Mouse (Mus musculus): ENCODE data around the gene Ttc19. TPM values are rescaled to one million over a fixed set of nuclear protein-coding genes. Genes with fewer than 3 reads are reported as not detected.
"Not testable (repeated sequence)": the region's sequence is repeated elsewhere in the genome, so short reads cannot be mapped to it uniquely, and the experiment has no call there.

Gene Ttc19
- polyA plus RNA-seq, 1 experiment from 2014 or later: 42.7 TPM

DNA sequence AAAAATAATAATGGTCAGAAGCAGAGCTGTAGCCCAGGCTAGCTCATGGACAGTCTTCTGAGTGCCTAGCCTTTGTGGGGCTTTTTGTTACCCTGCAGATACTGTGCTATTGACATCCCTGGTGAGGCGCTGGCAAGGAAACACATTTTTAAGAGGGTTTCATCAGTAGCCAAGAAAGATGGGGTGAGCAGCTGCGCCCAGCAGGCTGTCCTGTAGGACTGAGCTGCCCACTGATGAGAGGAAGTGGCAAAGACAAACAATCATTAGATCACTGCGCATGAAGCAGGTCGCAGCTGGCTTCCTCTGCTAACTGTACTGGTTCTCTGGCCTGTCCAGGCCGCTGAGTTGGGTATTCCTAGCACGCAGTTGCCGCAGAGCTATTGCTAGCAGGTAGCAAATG lies 17.7 kb upstream of the Ttc19 start:
- H3K27ac ChIP-seq (replicated peaks): peak overlapping the region; percentile 24; the same call in 1 of the 2 replicates
- no peak overlapping the region for H3K4me3 ChIP-seq
- H3K9me3 ChIP-seq: no peaks in the 10 kb centered on the region
- no peaks in the 10 kb centered on the region; the same call in 1 of the 2 replicates for H3K27me3 ChIP-seq
- peaks cover 31% of the 10 kb centered on the region for H3K4me1 ChIP-seq (replicated peaks)
- no peak overlapping the region for H3K4me2 ChIP-seq
- WGBS: 60% methylated on average over 7 of the region's 7 CpGs
- no peak for ATAC-seq (ENCODE audit: low read depth)
- H3K36me3 ChIP-seq: no peaks in the 10 kb centered on the region
- H3K9ac ChIP-seq: no peak overlapping the region

DNA sequence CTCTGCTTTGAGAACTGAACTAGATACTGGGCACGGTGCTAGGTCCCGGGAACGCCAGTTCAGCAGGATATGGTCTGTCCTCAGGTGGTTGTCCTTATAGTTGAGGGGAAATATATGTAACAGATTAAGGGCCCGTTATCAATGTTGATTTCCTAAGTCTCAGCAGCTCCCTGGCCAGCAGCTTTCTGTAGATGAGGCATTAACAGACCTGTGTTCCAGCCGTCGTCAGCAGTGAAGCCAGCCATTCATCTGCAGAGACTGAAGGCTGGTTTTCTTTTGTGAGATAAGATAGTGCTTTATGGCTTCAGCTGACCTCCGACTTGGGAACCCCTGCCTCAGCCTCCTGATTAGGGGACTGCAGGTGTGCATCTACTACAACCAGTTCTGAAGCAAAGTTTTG lies 17.3 kb upstream of the Ttc19 start:
- H3K36me3 ChIP-seq: no peaks in the 10 kb centered on the region
- no peak for ATAC-seq (ENCODE audit: low read depth)
- no peak overlapping the region for H3K4me3 ChIP-seq
- H3K4me2 ChIP-seq: no peak overlapping the region
- H3K27me3 ChIP-seq: no peaks in the 10 kb centered on the region; the same call in 1 of the 2 replicates
- WGBS: 48% methylated on average over 7 of the region's 7 CpGs
- peak overlapping the region; percentile 24; the same call in 1 of the 2 replicates for H3K27ac ChIP-seq (replicated peaks)
- peaks cover 31% of the 10 kb centered on the region for H3K4me1 ChIP-seq (replicated peaks)
- no peaks in the 10 kb centered on the region for H3K9me3 ChIP-seq
- H3K9ac ChIP-seq: no peak overlapping the region

- H3K4me1 ChIP-seq (replicated peaks): peaks cover 31% of the 10 kb centered on the region
- H3K36me3 ChIP-seq: no peaks in the 10 kb centered on the region
- ATAC-seq (ENCODE audit: low read depth): no peak
- no peaks in the 10 kb centered on the region; the same call in 1 of the 2 replicates for H3K27me3 ChIP-seq
- H3K9me3 ChIP-seq: no peaks in the 10 kb centered on the region
- H3K4me2 ChIP-seq: no peak overlapping the region
- no peak overlapping the region for H3K9ac ChIP-seq
- 0 out of 2 replicates have a peak overlapping the region, but pooled peaks have one; percentile 1 for H3K27ac ChIP-seq (replicated peaks)
- 51% methylated on average over 7 of the region's 7 CpGs for WGBS
- no peak overlapping the region for H3K4me3 ChIP-seq
These were observed 15.6 kb upstream of the Ttc19 start for GRCm38 (mm10) chr11:62265642-62266041.

DNA sequence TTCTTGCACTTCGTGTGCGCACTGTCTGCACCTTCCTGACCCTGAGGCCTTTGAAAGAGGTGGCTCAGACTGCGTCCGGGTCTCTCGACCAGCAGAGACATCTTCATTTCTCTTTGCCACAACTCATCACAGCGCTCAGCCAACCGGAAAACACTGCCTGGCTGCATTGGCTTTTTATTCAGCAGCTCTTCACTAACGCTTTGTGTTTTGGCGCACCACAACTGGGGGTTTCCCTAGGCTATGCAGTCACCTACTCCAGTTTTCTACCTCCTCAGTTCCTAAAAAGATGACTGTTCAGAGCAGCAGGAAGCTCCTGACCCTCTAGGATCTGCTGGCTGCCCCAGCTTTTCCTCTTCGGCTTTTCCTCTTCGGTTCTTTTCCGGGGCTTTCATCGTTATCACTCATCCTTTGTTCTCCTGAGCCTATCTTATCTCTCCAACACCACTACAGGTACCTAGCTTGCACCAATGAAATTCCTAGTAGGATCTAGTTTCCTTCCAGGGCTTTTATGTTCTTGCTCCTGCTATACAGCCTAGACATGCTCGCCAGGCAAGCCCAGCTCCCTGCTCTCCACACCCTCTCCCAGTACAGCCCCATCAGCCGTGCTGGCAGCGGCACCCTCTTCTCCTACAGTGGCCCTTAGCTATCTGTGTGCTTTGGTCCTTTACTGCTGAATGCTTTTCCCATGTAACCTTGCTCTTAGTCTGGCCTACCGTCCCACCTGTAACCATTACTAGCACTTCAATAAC lies 14.6 kb upstream of the Ttc19 start:
- no peak for ATAC-seq (ENCODE audit: low read depth)
- H3K4me3 ChIP-seq: no peak overlapping the region
- H3K4me2 ChIP-seq: no peak overlapping the region
- H3K9me3 ChIP-seq: no peaks in the 10 kb centered on the region
- peaks cover 33% of the 10 kb centered on the region for H3K4me1 ChIP-seq (replicated peaks)
- H3K36me3 ChIP-seq: no peaks in the 10 kb centered on the region
- H3K27ac ChIP-seq (replicated peaks): peak overlapping the region; percentile 3; the same call in 1 of the 2 replicates
- no peaks in the 10 kb centered on the region; the same call in 1 of the 2 replicates for H3K27me3 ChIP-seq
- H3K9ac ChIP-seq: no peak overlapping the region
- WGBS: 55% methylated on average over 17 of the region's 17 CpGs

GRCm38 (mm10) chr11:62268381-62268780 lies 12.9 kb upstream of the Ttc19 start:
- Histone ChIP-seq H3K4me1 (replicated peaks) (peaks cover 33% of the 10 kb centered on the region), H3K36me3 (no peaks in the 10 kb centered on the region), H3K4me2 (no peak overlapping the region), H3K27me3 (no peaks in the 10 kb centered on the region), H3K9ac (no peak overlapping the region), H3K27ac (replicated peaks) (no peak overlapping the region), H3K9me3 (no peaks in the 10 kb centered on the region), H3K4me3 (no peak overlapping the region)
- ATAC-seq (ENCODE audit: low read depth): no peak
- WGBS: 77% methylated on average over 8 of the region's 8 CpGs

DNA sequence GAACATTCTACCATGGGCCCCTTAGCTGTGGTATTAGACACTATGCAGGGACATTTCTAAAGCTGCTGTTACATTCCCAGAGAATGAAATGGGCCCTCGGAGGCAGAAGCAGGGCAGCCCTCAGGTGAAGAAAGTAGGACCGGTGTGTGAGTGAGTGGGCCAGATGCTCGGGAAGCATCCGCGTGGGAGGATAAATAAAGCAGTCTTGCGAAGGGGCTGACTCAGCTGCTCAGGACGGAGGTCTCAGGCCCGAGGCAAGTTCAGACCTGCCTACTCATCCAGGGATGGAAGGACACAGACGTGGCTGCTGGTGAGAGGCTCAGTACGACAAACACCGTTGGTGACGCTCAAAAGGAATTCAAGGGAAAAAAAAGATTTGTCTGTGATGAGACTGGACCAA lies 12.2 kb upstream of the Ttc19 start:
- no peak overlapping the region for H3K4me2 ChIP-seq
- H3K9ac ChIP-seq: no peak overlapping the region
- no peaks in the 10 kb centered on the region for H3K27me3 ChIP-seq
- no peaks in the 10 kb centered on the region for H3K36me3 ChIP-seq
- H3K27ac ChIP-seq (replicated peaks): no peak overlapping the region
- WGBS: 84% methylated on average over 12 of the region's 12 CpGs
- no peak for ATAC-seq (ENCODE audit: low read depth)
- H3K9me3 ChIP-seq: no peaks in the 10 kb centered on the region
- peaks cover 27% of the 10 kb centered on the region for H3K4me1 ChIP-seq (replicated peaks)
- no peak overlapping the region for H3K4me3 ChIP-seq

- H3K9ac ChIP-seq: no peak overlapping the region
- no peaks in the 10 kb centered on the region for H3K27me3 ChIP-seq
- no peaks in the 10 kb centered on the region for H3K9me3 ChIP-seq
- peaks cover 20% of the 10 kb centered on the region for H3K4me1 ChIP-seq (replicated peaks)
- no peaks in the 10 kb centered on the region for H3K36me3 ChIP-seq
- 64% methylated on average over 5 of the region's 5 CpGs for WGBS
- no peak overlapping the region for H3K4me3 ChIP-seq
- no peak for ATAC-seq (ENCODE audit: low read depth)
- H3K27ac ChIP-seq (replicated peaks): no peak overlapping the region
- no peak overlapping the region for H3K4me2 ChIP-seq
These were observed 10.4 kb upstream of the Ttc19 start for GRCm38 (mm10) chr11:62270851-62271250.

GRCm38 (mm10) chr11:62277086-62277485 lies 4.2 kb upstream of the Ttc19 start:
- Histone ChIP-seq H3K9me3 (no peaks in the 10 kb centered on the region), H3K4me1 (replicated peaks) (peaks cover 8% of the 10 kb centered on the region), H3K36me3 (no peaks in the 10 kb centered on the region), H3K27me3 (no peaks in the 10 kb centered on the region), H3K4me2 (no peak overlapping the region), H3K4me3 (no peak overlapping the region), H3K27ac (replicated peaks) (no peak overlapping the region), H3K9ac (no peak overlapping the region)
- ATAC-seq (ENCODE audit: low read depth): no peak
- WGBS: 57% methylated on average over 8 of the region's 8 CpGs

DNA sequence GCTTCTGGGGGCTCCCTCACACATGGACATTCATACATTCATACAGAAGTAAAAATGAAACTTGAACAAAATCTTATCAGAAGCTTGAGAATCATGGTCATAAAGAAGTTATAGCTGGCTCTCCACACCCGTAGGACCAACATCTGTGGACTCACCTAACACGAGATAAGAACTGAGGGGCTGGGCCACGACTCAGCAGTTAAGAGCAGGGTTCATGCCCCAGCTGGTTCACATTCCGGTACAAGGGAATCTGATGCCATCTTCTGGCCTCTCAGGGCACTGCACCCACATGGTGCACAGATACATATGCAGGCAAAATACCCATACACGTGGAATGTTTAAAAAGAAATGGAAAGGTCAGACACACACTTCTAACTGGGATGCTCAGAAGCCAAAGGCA lies 3.2 kb upstream of the Ttc19 start:
- ATAC-seq (ENCODE audit: low read depth): no peak
- H3K4me1 ChIP-seq (replicated peaks): peaks cover 17% of the 10 kb centered on the region
- H3K4me2 ChIP-seq: no peak overlapping the region
- H3K4me3 ChIP-seq: no peak overlapping the region
- no peaks in the 10 kb centered on the region for H3K27me3 ChIP-seq
- H3K9ac ChIP-seq: no peak overlapping the region
- H3K27ac ChIP-seq (replicated peaks): no peak overlapping the region
- 25% methylated on average over 5 of the region's 5 CpGs for WGBS
- H3K9me3 ChIP-seq: no peaks in the 10 kb centered on the region
- peaks cover under 1% of the 10 kb centered on the region; the same call in 1 of the 2 replicates for H3K36me3 ChIP-seq

GRCm38 (mm10) chr11:62281601-62281997 lies 326 bp downstream of the Ttc19 start:
- H3K4me2 ChIP-seq: peak overlapping the region; percentile 71
- H3K9me3 ChIP-seq: no peaks in the 10 kb centered on the region
- no peaks in the 10 kb centered on the region for H3K27me3 ChIP-seq
- H3K4me1 ChIP-seq (replicated peaks): peaks cover 23% of the 10 kb centered on the region
- H3K36me3 ChIP-seq: peaks cover 34% of the 10 kb centered on the region
- peak overlapping the region; percentile 91 for H3K4me3 ChIP-seq
- under 1% methylated on average over 57 of the region's 57 CpGs for WGBS
- peak overlapping the region; percentile 92 for H3K27ac ChIP-seq (replicated peaks)
- peak overlapping the region; percentile 89 for H3K9ac ChIP-seq
- ATAC-seq (ENCODE audit: low read depth): peak; percentile 71

GRCm38 (mm10) chr11:62284020-62284419 lies 2.7 kb downstream of the Ttc19 start:
- not testable (repeated sequence) for H3K9me3 ChIP-seq; H3K4me2 ChIP-seq; H3K27ac ChIP-seq (replicated peaks); H3K4me3 ChIP-seq; H3K9ac ChIP-seq; ATAC-seq (ENCODE audit: low read depth); H3K27me3 ChIP-seq
- H3K36me3 ChIP-seq: peaks cover 56% of the 10 kb centered on the region
- 88% methylated on average over 3 of the region's 3 CpGs for WGBS
- peaks cover 23% of the 10 kb centered on the region for H3K4me1 ChIP-seq (replicated peaks)

GRCm38 (mm10) chr11:62285020-62285419 lies 3.7 kb downstream of the Ttc19 start:
- no peak overlapping the region for H3K4me3 ChIP-seq
- H3K36me3 ChIP-seq: peaks cover 66% of the 10 kb centered on the region
- H3K27ac ChIP-seq (replicated peaks): no peak overlapping the region
- H3K4me2 ChIP-seq: no peak overlapping the region
- 91% methylated on average over 8 of the region's 8 CpGs for WGBS
- peaks cover 23% of the 10 kb centered on the region for H3K4me1 ChIP-seq (replicated peaks)
- no peak for ATAC-seq (ENCODE audit: low read depth)
- H3K9ac ChIP-seq: no peak overlapping the region
- no peaks in the 10 kb centered on the region for H3K9me3 ChIP-seq
- H3K27me3 ChIP-seq: no peaks in the 10 kb centered on the region

DNA sequence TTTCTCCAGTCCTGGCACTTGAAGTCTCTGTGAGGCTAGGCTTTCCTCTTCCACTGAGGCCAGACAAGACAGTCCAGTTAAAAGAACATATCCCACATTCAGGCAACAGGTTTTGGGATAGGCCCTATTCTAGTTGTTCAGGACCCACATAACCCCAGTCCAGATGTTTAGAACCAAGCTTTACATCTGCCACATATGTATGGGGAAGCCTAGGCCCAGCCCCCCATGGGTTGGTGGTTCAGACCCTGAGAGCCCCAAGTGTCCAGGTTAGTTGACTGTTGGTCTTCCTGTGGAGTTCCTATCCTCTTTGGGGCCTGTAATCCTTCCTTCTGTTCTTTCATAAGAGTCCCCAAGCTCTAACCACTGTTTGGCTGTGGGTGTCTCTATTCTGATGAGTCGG lies 6.4 kb downstream of the Ttc19 start:
- Histone ChIP-seq H3K4me1 (replicated peaks) (peaks cover 9% of the 10 kb centered on the region; the same call in 1 of the 2 replicates), H3K9me3 (no peaks in the 10 kb centered on the region), H3K4me3 (no peak overlapping the region), H3K27me3 (no peaks in the 10 kb centered on the region), H3K4me2 (no peak overlapping the region), H3K9ac (no peak overlapping the region), H3K27ac (replicated peaks) (no peak overlapping the region), H3K36me3 (peaks cover 81% of the 10 kb centered on the region)
- ATAC-seq (ENCODE audit: low read depth): no peak
- WGBS: 86% methylated on average over 1 of the region's 1 CpGs
